ENCODE assay signal across 9 mouse cellular contexts in genomic region chr4:110285346-110286330, GRCm38 (mm10).
A peak's percentile ranks its signal among the peaks of the same experiment; 100 is the strongest.
DNase-seq lines count a peak whose midpoint lies in the region; ATAC-seq and TF ChIP-seq lines count a peak whose summit lies in the region.
"Had no signal": no experiment of that assay in that cellular context is flagged by ENCODE, and none has a peak within 500 bp of the region (broad histone marks: within the 10 kb centered on the region; RNA-seq: fewer than 3 reads in every experiment).

No protein-coding gene starts in this region.

- H3K4me1 ChIP-seq in hindbrain, postnatal 0 days (ENCODE audit: insufficient read depth, low read length): no peaks in the 10 kb centered on the region
- peaks cover 22% of the 10 kb centered on the region for H3K4me1 ChIP-seq in midbrain, embryonic 16.5 days (ENCODE audit: control insufficient read depth, insufficient read depth, low read length)

- H3K4me3 ChIP-seq in layer of hippocampus, adult 2 months: peak overlapping the region; percentile 59
- peak overlapping the region; percentile 54 for H3K4me3 ChIP-seq in hindbrain, postnatal 0 days (ENCODE audit: low read length)
- peak overlapping the region; percentile 47 for H3K4me3 ChIP-seq in midbrain, embryonic 16.5 days (ENCODE audit: low read depth, low read length)

- no peaks in the 10 kb centered on the region for H3K9me3 ChIP-seq in hindbrain, postnatal 0 days (ENCODE audit: low read length)
- no peaks in the 10 kb centered on the region for H3K9me3 ChIP-seq in midbrain, embryonic 16.5 days (replicated peaks; ENCODE audit: control insufficient read depth, low read length, poor library complexity, severe bottlenecking)

- H3K9ac ChIP-seq in hindbrain, postnatal 0 days (replicated peaks; ENCODE audit: low read length): peak overlapping the region; percentile 73
- H3K9ac ChIP-seq in midbrain, embryonic 16.5 days (ENCODE audit: low read depth, low read length): peak overlapping the region; percentile 73

- H3K27me3 ChIP-seq in hindbrain, postnatal 0 days (ENCODE audit: insufficient read depth, low read length): no peaks in the 10 kb centered on the region
- no peaks in the 10 kb centered on the region for H3K27me3 ChIP-seq in midbrain, embryonic 16.5 days (ENCODE audit: control insufficient read depth, insufficient read depth, low read depth, low read length)

- ATAC-seq in hindbrain, postnatal 0 days: peak; percentile 27
- ATAC-seq in midbrain, embryonic 16.5 days: peak; percentile 48
- ATAC-seq in megakaryocyte-erythroid progenitor cell, adult 5-6 weeks (replicated peaks; ENCODE audit: low FRiP score, low TSS enrichment, poor library complexity, severe bottlenecking): no peak
- ATAC-seq: Patski had no signal

- peak overlapping the region; percentile 79 for H3K27ac ChIP-seq in layer of hippocampus, adult 2 months
- peak overlapping the region; percentile 82 for H3K27ac ChIP-seq in hindbrain, postnatal 0 days
- peak overlapping the region; percentile 92 for H3K27ac ChIP-seq in midbrain, embryonic 16.5 days (ENCODE audit: low read length)

- WGBS in hindbrain, postnatal 0 days: 4% methylated on average over 15 of the region's 15 CpGs
- 3% methylated on average over 15 of the region's 15 CpGs for WGBS in midbrain, embryonic 16.5 days

- peak; percentile 37 to 40 for DNase-seq in layer of hippocampus, adult 2 months (ENCODE audit: low spot score in 2 of 2)
- DNase-seq in layer of hippocampus, postnatal 25 days (ENCODE audit: extremely low spot score in 1 of 2, low spot score in 1 of 2): no peak
- DNase-seq in embryo, embryonic 10.5 days (ENCODE audit: low spot score): peak; percentile 86
- DNase-seq in hindbrain, postnatal 0 days (ENCODE audit: low spot score): peak; percentile 84
- no peak for DNase-seq in lung, postnatal 10 days
- no peak for DNase-seq in gastrocnemius, adult 18-20 months (ENCODE audit: low spot score)

- no peaks in the 10 kb centered on the region for H3K36me3 ChIP-seq in hindbrain, postnatal 0 days (ENCODE audit: insufficient read depth, low read length)
- H3K36me3 ChIP-seq in midbrain, embryonic 16.5 days (ENCODE audit: control insufficient read depth, insufficient read depth, low read length): no peaks in the 10 kb centered on the region

- no peak for TF ChIP-seq CTCF in layer of hippocampus, adult 2 months (conservative IDR thresholded peaks at IDR 0.05)
- no peak for TF ChIP-seq CTCF in hindbrain, postnatal 0 days (IDR thresholded peaks at IDR 0.05; ENCODE audit: low read depth)

- H3K4me2 ChIP-seq in hindbrain, postnatal 0 days (ENCODE audit: low read depth, low read length): peak overlapping the region; percentile 67
- peak overlapping the region; percentile 47 for H3K4me2 ChIP-seq in midbrain, embryonic 16.5 days (ENCODE audit: low read length)

Comparison
In these comparisons a context has a peak if more than half of its experiments do, and no peak if none do; other contexts are left out.
1. DNase-seq: peak in layer of hippocampus, adult 2 months (2 of 2), embryo, embryonic 10.5 days (single experiment) and hindbrain, postnatal 0 days (single experiment); none in layer of hippocampus, postnatal 25 days (0 of 2), lung, postnatal 10 days (single experiment) and gastrocnemius, adult 18-20 months (single experiment).
2. Peak in every context shown above with its lines, with median percentiles within 50 percentile points of each other: H3K27ac ChIP-seq and H3K4me3 ChIP-seq.